Mouse (Mus musculus): ENCODE results near the gene Acyp1.

Gene Acyp1

GRCm38 (mm10) chr12:85290633-85291032 is 2.4 kb upstream of the Acyp1 start:
- no peak for TF ChIP-seq GATA4 (IDR thresholded peaks at IDR 0.05; ENCODE audit: insufficient replicate concordance, low read length)

GRCm38 (mm10) chr12:85289157-85290000 is 1.1 kb upstream of the Acyp1 start:
- no peak for TF ChIP-seq GATA4 (IDR thresholded peaks at IDR 0.05; ENCODE audit: insufficient replicate concordance, low read length)

- no peak for TF ChIP-seq GATA4 (IDR thresholded peaks at IDR 0.05; ENCODE audit: insufficient replicate concordance, low read length)
Observed at GRCm38 (mm10) chr12:85288486-85289156, 383 bp upstream of the Acyp1 start, which contains the start of gene Zc2hc1c. Gene Zc2hc1c, plus strand, starts transcription at chr12:85288591.

- TF ChIP-seq GATA4 (IDR thresholded peaks at IDR 0.05; ENCODE audit: insufficient replicate concordance, low read length), result no peak
Observed at GRCm38 (mm10) chr12:85286941-85287340, 1.3 kb downstream of the Acyp1 start.

GRCm38 (mm10) chr12:85284996-85285395 is 3.2 kb downstream of the Acyp1 start:
- no peak for TF ChIP-seq GATA4 (IDR thresholded peaks at IDR 0.05; ENCODE audit: insufficient replicate concordance, low read length)

- TF ChIP-seq GATA4 (IDR thresholded peaks at IDR 0.05; ENCODE audit: insufficient replicate concordance, low read length), result no peak
Observed at GRCm38 (mm10) chr12:85284331-85284730, 3.9 kb downstream of the Acyp1 start.

- TF ChIP-seq GATA4 (IDR thresholded peaks at IDR 0.05; ENCODE audit: insufficient replicate concordance, low read length), result no peak
Observed at GRCm38 (mm10) chr12:85280845-85281651, 7.2 kb downstream of the Acyp1 start.

GRCm38 (mm10) chr12:85280105-85280844 is 8.0 kb downstream of the Acyp1 start:
- TF ChIP-seq GATA4 (IDR thresholded peaks at IDR 0.05; ENCODE audit: insufficient replicate concordance, low read length), result no peak; the same call in 1 of the 2 replicates

GRCm38 (mm10) chr12:85279396-85280080 is 8.7 kb downstream of the Acyp1 start:
- no peak for TF ChIP-seq GATA4 (IDR thresholded peaks at IDR 0.05; ENCODE audit: insufficient replicate concordance, low read length)

- TF ChIP-seq GATA4 (IDR thresholded peaks at IDR 0.05; ENCODE audit: insufficient replicate concordance, low read length), result no peak
Observed at GRCm38 (mm10) chr12:85278919-85279318, 9.3 kb downstream of the Acyp1 start.

- no peak for TF ChIP-seq GATA4 (IDR thresholded peaks at IDR 0.05; ENCODE audit: insufficient replicate concordance, low read length)
Observed at GRCm38 (mm10) chr12:85276273-85276672, 12.0 kb downstream of the Acyp1 start.

- no peak for TF ChIP-seq GATA4 (IDR thresholded peaks at IDR 0.05; ENCODE audit: insufficient replicate concordance, low read length)
Observed at GRCm38 (mm10) chr12:85273508-85273907, 14.7 kb downstream of the Acyp1 start.

GRCm38 (mm10) chr12:85271843-85272206 is 16.4 kb downstream of the Acyp1 start:
- no peak for TF ChIP-seq GATA4 (IDR thresholded peaks at IDR 0.05; ENCODE audit: insufficient replicate concordance, low read length)

- no peak for TF ChIP-seq GATA4 (IDR thresholded peaks at IDR 0.05; ENCODE audit: insufficient replicate concordance, low read length)
Observed at GRCm38 (mm10) chr12:85271132-85271842, 17.0 kb downstream of the Acyp1 start.
